Mouse (Mus musculus) erythroblast, embryonic 14.5 days (primary cell): ENCODE results near the gene Ywhag.

Source experiments
- GATA1 ChIP-seq: IDR thresholded peaks from 2 replicates; pipeline ENCODE4 v1.6.1; 2012; ENCODE audit warnings: low read length, inconsistent platforms, mixed read lengths
- TAL1 ChIP-seq: IDR thresholded peaks from 3 replicates; pipeline ENCODE4 v1.6.1; 2012; ENCODE audit warnings: low read length, inconsistent platforms, mixed read lengths

DNA sequence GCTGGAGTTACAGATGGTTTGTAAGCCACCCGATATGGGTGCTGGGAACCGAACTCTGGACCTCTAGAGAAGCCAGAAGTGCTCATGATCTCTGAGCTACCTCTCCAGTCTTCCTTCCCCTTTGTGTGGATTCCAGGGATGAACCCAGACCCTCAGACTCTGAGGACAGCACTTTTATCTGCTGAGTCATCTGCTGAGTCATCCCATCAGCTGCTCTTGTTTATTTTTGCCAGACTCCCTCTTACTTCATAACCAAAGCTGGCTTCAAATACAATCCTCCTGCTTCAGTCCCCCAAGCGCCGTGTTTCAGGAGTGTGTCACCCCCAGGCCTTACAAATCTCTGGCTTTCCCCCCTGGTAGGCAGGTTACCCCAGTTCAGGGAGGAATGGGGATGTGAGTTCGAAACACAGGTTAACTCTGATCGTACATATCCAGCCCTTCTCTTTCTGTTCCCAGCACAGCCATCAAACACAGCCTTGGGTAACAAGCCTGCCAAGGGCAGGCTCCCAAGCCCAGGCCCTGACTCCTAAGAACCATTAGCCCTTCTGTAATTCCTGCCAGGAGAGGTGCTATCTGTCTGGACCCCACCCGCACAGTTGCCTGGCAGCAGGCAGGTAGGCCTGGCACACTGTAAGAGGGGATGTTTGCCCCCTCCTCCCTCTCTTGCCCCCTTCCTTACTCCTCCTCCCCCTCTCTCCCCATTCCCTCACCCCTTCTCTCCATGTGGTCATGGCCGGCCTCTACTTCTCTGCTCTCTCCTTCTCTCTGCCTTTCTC lies 41.7 kb upstream of the Ywhag start:
- TF ChIP-seq GATA1 (no peak), TAL1 (no peak)
